Mouse (Mus musculus): ENCODE results near the gene Arhgap28.

GRCm38 (mm10) chr17:67912051-67912450, 91.9 kb downstream of the Arhgap28 start:
- TF ChIP-seq CTCF (IDR thresholded peaks at IDR 0.05; ENCODE audit: borderline replicate concordance, control insufficient read depth, extremely low read depth, insufficient read depth, low read length, poor library complexity) (no peak), POLR2A (IDR thresholded peaks at IDR 0.05; ENCODE audit: control insufficient read depth, extremely low read depth, insufficient read depth, low read length, poor library complexity) (no peak)

Measured in thymus, adult 2 months (tissue).